Mouse (Mus musculus) embryonic fibroblast, embryonic 13.5 days (primary cell): Measurements from ENCODE around the gene Sdha.

Experiments
- CTCF ChIP-seq: IDR thresholded peaks from 2 replicates; pipeline ENCODE4 v1.5.1; 2011; ENCODE audit warnings: mild to moderate bottlenecking, control low read depth, low read length, moderate library complexity, borderline replicate concordance; ENCODE audit not compliant: insufficient read depth
- POLR2A ChIP-seq: IDR thresholded peaks from 2 replicates; pipeline ENCODE4 v1.6.1; 2011; ENCODE audit warnings: low read depth, mild to moderate bottlenecking, control low read depth, low read length, moderate library complexity

DNA sequence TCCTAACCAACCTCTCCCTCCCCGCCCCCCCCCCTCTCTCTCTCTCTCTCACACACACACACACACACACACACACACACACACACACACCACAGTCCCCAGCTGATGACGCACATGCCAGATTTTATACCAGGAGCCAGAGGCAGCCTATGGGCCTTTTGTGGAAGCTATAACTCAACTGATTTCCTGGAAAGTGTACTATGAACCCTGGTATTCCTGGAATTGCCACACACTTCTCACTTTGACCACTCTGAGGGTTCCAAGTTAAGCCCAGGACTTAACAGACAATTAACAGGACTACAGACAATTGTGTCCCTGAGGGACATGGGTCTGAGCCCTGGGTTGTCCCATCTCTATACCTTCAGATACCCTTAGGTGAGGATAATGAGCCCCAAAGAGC, 67.8 kb downstream of the Sdha start:
- TF ChIP-seq POLR2A (no peak), CTCF (no peak)
